Mouse (Mus musculus): ENCODE measurements around the gene Wdr93. TPM values are rescaled to one million over a fixed set of nuclear protein-coding genes. Genes with fewer than 3 reads are reported as not detected.
A peak's percentile ranks its signal among the peaks of the same experiment; 100 is the strongest.
"Not testable (repeated sequence)": the region's sequence is repeated elsewhere in the genome, so short reads cannot be mapped to it uniquely, and the experiment has no call there.

The Wdr93 gene
- polyA plus RNA-seq, 1 experiment: 1.8 TPM

DNA sequence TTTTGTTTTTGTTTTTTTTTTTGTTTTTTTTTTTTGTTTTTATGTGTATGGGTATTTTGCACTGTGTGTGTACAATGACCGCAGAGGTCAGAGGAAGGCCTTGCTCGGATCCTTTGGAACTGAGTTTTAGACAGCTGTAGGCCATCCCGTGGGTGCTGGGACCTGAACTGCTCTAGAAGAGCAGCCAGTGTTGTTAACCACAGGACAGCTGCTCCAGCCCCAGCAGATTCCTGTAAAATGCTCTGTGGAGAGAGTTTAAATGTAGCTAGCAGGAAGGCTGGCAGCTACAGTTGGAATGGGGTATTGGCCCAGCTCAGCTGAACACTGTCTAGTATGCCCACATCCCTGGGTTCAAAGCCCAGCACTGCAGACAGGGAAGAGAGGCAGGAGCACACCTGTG lies 26.7 kb downstream of the Wdr93 start:
- no peaks in the 10 kb centered on the region for H3K4me1 ChIP-seq (ENCODE audit: control insufficient read depth, insufficient read depth, low read length)
- WGBS: 72% methylated on average over 3 of the region's 3 CpGs
- H3K4me3 ChIP-seq (replicated peaks; ENCODE audit: extremely low read depth, low read depth, low read length): no peak overlapping the region
- TF ChIP-seq CTCF (IDR thresholded peaks at IDR 0.05; ENCODE audit: insufficient read depth, low read length): no peak
- TF ChIP-seq POLR2A (IDR thresholded peaks at IDR 0.05; ENCODE audit: borderline replicate concordance, extremely low read depth, low read depth, low read length): no peak
- no peak for DNase-seq

DNA sequence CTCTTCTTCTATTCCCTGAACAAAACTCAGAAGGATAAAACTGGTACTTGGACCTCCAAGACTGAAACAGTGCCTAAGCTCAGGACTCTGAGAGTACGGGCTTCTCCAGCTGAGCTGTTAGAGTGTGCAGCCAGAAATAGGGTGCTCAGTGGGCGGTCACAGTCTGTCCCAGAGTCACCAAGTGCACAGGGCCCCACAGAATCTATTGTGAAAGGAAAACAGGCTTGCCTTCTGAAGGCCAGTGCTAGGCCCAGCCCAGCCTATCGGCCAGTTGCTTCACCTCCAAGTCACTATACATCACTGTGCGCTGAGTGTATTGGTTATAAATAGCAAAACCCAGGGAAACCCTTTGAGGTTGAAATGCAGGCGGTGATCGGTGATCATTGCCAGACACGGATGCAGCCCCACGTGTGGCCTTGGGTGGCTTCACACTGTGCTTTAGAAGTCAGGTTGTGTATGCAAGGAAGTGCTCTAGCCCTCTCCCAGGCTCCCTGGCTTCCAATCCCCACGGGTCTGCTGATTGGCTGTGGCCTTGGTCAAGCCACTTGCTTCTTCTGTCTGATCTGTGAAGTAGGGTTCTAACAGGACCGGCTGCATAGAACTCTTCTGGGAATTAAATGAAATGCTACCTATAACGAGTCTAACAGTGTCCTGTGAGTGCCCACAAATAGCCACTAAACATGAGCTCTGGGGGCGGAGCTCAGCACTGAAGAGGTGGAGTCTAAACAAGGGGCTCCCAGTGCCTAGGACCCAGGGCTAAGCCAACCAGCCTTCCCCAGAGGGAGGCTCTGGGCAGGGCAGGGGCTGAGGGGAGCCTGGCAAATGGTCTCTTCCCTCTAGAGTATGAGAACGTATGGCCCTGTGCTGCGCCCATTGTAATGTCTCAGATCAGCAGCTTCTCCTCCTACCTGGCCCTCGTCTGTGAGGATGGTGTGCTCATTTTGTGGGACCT lies 28.9 kb downstream of the Wdr93 start:
- 59% methylated on average over 15 of the region's 15 CpGs for WGBS
- no peak for TF ChIP-seq CTCF (IDR thresholded peaks at IDR 0.05; ENCODE audit: insufficient read depth, low read length)
- TF ChIP-seq POLR2A (IDR thresholded peaks at IDR 0.05; ENCODE audit: borderline replicate concordance, extremely low read depth, low read depth, low read length): no peak
- DNase-seq: no peak
- Histone ChIP-seq H3K4me3 (replicated peaks; ENCODE audit: extremely low read depth, low read depth, low read length) (no peak overlapping the region), H3K4me1 (ENCODE audit: control insufficient read depth, insufficient read depth, low read length) (no peaks in the 10 kb centered on the region)

DNA sequence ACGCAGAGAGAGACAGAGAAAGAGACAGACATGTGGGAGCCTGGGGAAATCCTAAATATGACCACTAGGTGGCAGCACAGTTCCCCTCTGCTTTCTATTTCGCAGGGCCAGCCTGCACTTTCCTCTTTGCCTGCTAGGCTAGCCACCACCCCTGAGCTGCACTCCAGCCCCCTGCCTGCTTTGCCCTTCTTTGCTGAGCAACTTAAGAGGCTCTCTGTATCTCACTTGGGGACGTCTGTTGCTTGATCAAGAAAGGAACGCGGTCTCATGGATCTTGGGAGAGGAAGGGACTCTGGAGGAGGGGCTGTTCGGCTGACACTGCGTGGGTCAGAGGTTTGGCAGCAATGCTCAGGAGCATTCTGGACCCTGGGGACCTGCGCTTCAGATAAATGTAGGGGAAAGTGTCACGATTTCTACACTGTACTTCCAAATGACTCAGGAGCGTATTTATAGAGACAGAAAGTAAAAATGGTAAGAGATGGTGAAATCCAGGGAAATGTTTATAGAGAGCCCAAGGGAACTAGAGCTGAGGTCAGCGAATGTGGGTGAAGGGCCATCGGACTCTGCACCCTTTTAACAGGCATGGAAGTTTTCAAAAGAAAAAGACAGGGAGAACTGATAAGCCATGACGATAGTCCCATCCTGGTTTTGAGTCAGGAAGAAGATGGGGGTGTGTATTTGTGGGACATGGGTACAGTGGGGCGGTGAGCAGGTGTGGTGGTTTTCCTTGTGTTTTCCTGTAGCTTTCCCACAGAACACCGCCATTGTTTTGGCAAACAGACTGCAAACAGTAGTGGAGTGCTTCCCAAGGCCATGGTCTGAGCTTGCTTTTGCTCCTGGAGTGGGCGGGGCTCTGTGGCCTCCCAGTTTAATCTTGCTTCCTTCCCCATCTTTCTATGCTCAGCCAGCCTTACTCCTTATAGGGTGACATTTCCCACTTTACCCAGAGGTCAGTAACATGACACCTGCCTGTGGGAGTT lies 38.0 kb downstream of the Wdr93 start:
- no peak for TF ChIP-seq POLR2A (IDR thresholded peaks at IDR 0.05; ENCODE audit: borderline replicate concordance, extremely low read depth, low read depth, low read length)
- peak; percentile 83 for TF ChIP-seq CTCF (IDR thresholded peaks at IDR 0.05; ENCODE audit: insufficient read depth, low read length)
- Histone ChIP-seq H3K4me1 (ENCODE audit: control insufficient read depth, insufficient read depth, low read length) (no peaks in the 10 kb centered on the region), H3K4me3 (replicated peaks; ENCODE audit: extremely low read depth, low read depth, low read length) (peak overlapping the region; percentile 32)
- 21% methylated on average over 16 of the region's 16 CpGs for WGBS
- DNase-seq: peak; percentile 69

DNA sequence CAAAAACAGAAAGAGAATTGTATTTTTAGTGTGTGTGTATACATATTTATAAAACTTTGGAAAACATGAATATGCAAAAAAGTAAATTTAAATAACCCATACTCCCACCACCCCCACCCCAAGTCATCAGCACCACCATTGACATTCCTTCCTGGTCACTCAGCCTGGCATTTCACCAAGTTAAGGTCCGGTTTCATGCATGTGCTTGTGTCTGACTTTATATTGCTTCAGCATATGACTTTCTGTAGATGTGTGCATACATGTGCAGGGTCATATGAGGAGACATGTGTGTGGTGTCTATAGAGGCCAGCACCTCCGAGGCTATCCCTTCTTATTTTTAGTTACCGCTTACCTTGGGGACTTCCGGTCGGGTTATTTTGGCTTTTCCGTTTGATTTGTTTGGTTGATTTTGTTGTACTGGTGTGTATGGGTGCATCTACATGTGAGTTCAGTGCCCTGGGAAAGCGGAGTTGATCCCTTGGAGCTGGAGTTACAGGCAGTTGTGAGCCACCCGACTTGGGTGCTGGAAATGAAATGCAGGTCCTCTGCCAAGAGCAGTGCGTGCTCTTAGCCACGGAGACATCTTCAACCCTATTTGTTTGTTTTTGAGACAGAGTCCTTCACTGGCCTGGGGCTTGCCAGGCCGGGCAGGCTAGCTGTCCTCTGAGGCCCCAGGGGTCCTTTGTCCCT lies 39.0 kb downstream of the Wdr93 start:
- 70% methylated on average over 11 of the region's 11 CpGs for WGBS
- Histone ChIP-seq H3K4me1 (ENCODE audit: control insufficient read depth, insufficient read depth, low read length) (no peaks in the 10 kb centered on the region), H3K4me3 (replicated peaks; ENCODE audit: extremely low read depth, low read depth, low read length) (no peak overlapping the region)
- TF ChIP-seq CTCF (IDR thresholded peaks at IDR 0.05; ENCODE audit: insufficient read depth, low read length) (no peak), POLR2A (IDR thresholded peaks at IDR 0.05; ENCODE audit: borderline replicate concordance, extremely low read depth, low read depth, low read length) (no peak)
- DNase-seq: no peak

DNA sequence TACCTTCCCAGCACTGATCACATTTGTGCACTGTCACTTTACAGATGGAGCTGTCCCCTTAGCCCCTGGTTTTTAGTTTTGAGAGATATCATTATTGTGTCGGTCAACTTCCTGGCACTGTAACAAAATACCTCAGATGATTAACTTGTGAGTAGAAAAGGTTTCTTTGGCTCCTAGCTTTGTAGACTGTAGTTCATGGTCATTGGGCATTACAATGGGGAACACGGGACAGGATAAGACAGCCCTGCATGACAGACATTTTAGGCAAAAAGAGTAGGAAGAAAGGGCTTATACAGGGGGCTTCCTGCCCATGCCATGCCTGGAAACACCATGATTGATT lies 39.5 kb downstream of the Wdr93 start:
- H3K4me1 ChIP-seq (ENCODE audit: control insufficient read depth, insufficient read depth, low read length): no peaks in the 10 kb centered on the region
- 71% methylated on average over 2 of the region's 2 CpGs for WGBS
- H3K4me3 ChIP-seq (replicated peaks; ENCODE audit: extremely low read depth, low read depth, low read length): no peak overlapping the region
- no peak for DNase-seq
- no peak for TF ChIP-seq CTCF (IDR thresholded peaks at IDR 0.05; ENCODE audit: insufficient read depth, low read length)
- no peak for TF ChIP-seq POLR2A (IDR thresholded peaks at IDR 0.05; ENCODE audit: borderline replicate concordance, extremely low read depth, low read depth, low read length)

DNA sequence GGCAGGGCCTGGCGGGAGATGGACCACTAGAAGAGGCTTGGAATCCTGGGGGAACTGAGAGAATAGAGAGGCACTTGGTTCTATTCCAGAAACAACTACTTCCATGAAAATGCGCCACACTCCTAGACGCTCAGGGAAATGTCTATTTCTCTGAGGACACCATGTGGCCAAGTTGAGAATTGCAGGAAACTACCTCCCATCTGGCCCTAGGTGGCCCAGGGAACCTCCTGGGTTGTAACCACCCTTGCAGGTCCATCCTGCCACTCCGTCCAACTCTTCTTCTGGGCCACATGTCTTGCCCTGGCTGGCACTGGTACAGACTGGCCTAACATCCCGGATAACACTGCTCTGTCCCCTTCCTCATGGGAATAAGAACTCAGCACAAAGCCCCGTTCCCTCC lies 43.3 kb downstream of the Wdr93 start:
- H3K4me3 ChIP-seq (replicated peaks; ENCODE audit: extremely low read depth, low read depth, low read length): no peak overlapping the region
- no peaks in the 10 kb centered on the region for H3K4me1 ChIP-seq (ENCODE audit: control insufficient read depth, insufficient read depth, low read length)
- WGBS: 22% methylated on average over 6 of the region's 6 CpGs
- peak; percentile 65 for DNase-seq
- TF ChIP-seq CTCF (IDR thresholded peaks at IDR 0.05; ENCODE audit: insufficient read depth, low read length) (peak; percentile 65), POLR2A (IDR thresholded peaks at IDR 0.05; ENCODE audit: borderline replicate concordance, extremely low read depth, low read depth, low read length) (no peak)

DNA sequence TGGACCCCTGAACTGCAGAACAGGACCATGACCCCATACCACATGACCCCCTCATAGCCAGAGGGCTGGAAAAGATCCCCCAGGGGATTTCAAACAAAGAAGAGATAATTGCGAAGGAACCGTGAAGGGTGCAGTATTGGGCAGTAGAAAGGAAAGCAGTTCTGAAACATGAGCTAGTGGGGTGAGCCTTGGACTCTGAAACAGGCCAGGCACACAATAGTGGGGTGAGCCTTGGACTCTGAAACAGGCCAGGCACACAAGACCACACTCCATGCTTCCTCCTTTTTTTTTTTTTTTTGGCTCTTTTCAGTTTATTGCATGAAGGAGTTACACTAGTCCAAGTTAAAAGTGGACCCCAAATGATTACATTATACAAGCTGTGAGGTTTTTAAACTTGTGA lies 46.8 kb downstream of the Wdr93 start:
- DNase-seq; H3K4me1 ChIP-seq (ENCODE audit: control insufficient read depth, insufficient read depth, low read length); H3K4me3 ChIP-seq (replicated peaks; ENCODE audit: extremely low read depth, low read depth, low read length): not testable (repeated sequence)
- 59% methylated on average over 2 of the region's 2 CpGs for WGBS

DNA sequence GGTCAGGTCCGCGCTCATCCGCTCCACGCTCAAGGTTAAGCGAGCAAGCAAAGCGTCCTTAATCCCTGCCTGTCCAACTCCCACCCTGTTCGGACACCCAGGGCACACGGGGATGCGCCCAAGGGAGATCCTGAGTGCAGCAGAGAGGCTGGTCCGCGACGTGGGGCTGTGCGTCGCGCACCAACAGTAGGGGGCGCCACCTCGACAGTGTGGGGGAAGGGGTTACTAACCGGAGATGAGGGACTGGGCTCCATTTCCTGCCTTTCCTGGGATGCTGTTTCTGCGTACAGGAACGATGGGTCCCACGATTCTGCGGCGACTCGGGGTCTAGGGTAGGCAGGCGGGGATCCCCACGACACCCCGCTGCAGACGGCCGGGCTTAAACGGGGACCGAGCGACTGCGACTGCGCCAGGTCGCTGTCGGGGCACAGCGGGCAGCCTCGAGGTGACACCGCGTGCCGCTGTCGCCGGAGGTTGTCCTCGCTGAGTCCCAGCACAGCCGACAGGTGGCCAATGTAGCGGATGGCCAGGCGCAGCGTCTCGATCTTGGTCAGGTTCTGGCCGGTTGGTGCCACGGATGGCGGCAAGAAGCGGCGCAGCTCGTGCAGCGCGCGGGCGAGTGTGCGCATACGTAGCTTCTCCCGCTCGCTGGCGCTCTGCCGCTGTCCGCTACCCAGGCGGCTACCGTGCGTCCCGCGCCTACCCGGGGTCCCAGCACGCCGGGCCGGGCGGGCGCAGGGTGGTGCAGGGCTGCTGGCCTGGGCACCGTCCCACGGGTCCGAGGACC lies 49.9 kb downstream of the Wdr93 start:
- H3K4me1 ChIP-seq (ENCODE audit: control insufficient read depth, insufficient read depth, low read length): peaks cover 3% of the 10 kb centered on the region; the same call in 1 of the 2 replicates
- peak; percentile 53 for DNase-seq
- 3% methylated on average over 80 of the region's 80 CpGs for WGBS
- peak overlapping the region; percentile 4 for H3K4me3 ChIP-seq (replicated peaks; ENCODE audit: extremely low read depth, low read depth, low read length)
- TF ChIP-seq CTCF (IDR thresholded peaks at IDR 0.05; ENCODE audit: insufficient read depth, low read length): peak; percentile 49
- no peak for TF ChIP-seq POLR2A (IDR thresholded peaks at IDR 0.05; ENCODE audit: borderline replicate concordance, extremely low read depth, low read depth, low read length)

All from lung, adult 2 months (tissue).